Mouse (Mus musculus) intestine, embryonic 14.5 days (tissue): ENCODE results near the gene Atg9a. TPM values are rescaled to one million over a fixed set of nuclear protein-coding genes. Genes with fewer than 3 reads are reported as not detected.
"Not testable (repeated sequence)": the region's sequence is repeated elsewhere in the genome, so short reads cannot be mapped to it uniquely, and the experiment has no call there.

Source experiments
- ATAC-seq: fragments of 200-750 bp; cut with Nextera tagmentation; replicated peaks from 2 replicates; pipeline ENCODE4 v1.8.0; 2017; ENCODE audit warnings: low read depth, moderate number of reproducible peaks, moderate TSS enrichment, moderate library complexity; ENCODE audit not compliant: low FRiP score, low TSS enrichment
- DNase-seq: peaks from one replicate; pipeline ENCODE4 v3.0.0-alpha.2; 2018; ENCODE audit warnings: low spot score
- H3K27ac ChIP-seq: fragments of 300-500 bp; sonication (generic); 2 replicates; pipeline ENCODE4 v1.5.1; 2014; ENCODE audit warnings: low read depth, mild to moderate bottlenecking, control low read depth
- H3K27me3 ChIP-seq: fragments of 300-500 bp; sonication (generic); replicated peaks from 2 replicates; pipeline ENCODE4 v1.6.1; 2014; ENCODE audit warnings: low read length, control low read depth; ENCODE audit not compliant: control insufficient read depth, insufficient read depth
- H3K36me3 ChIP-seq: fragments of 300-500 bp; sonication (generic); 2 replicates; pipeline ENCODE4 v1.6.1; 2014; ENCODE audit warnings: low read length, control low read depth; ENCODE audit not compliant: control insufficient read depth, insufficient read depth
- H3K4me1 ChIP-seq: fragments of 300-500 bp; sonication (generic); replicated peaks from 2 replicates; pipeline ENCODE4 v1.6.1; 2014; ENCODE audit warnings: low read length, control low read depth, mixed read lengths; ENCODE audit not compliant: control insufficient read depth, insufficient read depth
- H3K4me2 ChIP-seq: fragments of 300-500 bp; sonication (generic); 2 replicates; pipeline ENCODE4 v1.6.1; 2014; ENCODE audit warnings: low read length
- H3K4me3 ChIP-seq: fragments of 300-500 bp; sonication (generic); 2 replicates; pipeline ENCODE4 v1.5.1; 2014; ENCODE audit warnings: low read depth, low read length, control low read depth, mixed read lengths
- H3K9ac ChIP-seq: fragments of 300-500 bp; sonication (generic); 2 replicates; pipeline ENCODE4 v1.6.1; 2014; ENCODE audit warnings: mild to moderate bottlenecking, low read length
- H3K9me3 ChIP-seq: fragments of 300-500 bp; sonication (generic); 2 replicates; pipeline ENCODE4 v1.6.1; 2016; ENCODE audit warnings: low read length, control low read depth; ENCODE audit not compliant: control insufficient read depth
- WGBS: fragments of 180-500 bp; shearing (Covaris S2); extraction: QIAGEN DNeasy Blood & Tissue Kit; methylation state at CpG from one replicate; pipeline ENCODE4 v1.1.7; 2014; 5-methylcytosine and 5-hydroxymethylcytosine counted together
- polyA plus RNA-seq: library from polyadenylated mRNA; unstranded; fragments of >200 nt; fragmentation: Nextera tagmentation; extraction: Ambion mirVana; gene quantifications from 2 replicates; pipeline ENCODE4 v1.2.1, GENCODE M21; 2014

Gene Atg9a
- polyA plus RNA-seq, result 24.0 and 26.3 TPM in 2 replicates

- Histone ChIP-seq H3K27me3 (no peaks in the 10 kb centered on the region), H3K9ac (peak within 1 kb of the TSS; percentile 81), H3K27ac (peak within 1 kb of the TSS; percentile 90), H3K4me2 (peak within 1 kb of the TSS; percentile 89), H3K36me3 (peaks cover 35% of the 10 kb centered on the region), H3K4me1 (peaks cover 16% of the 10 kb centered on the region), H3K4me3 (peak within 1 kb of the TSS; percentile 90), H3K9me3 (no peaks in the 10 kb centered on the region)
- peak; percentile 95 for DNase-seq
- ATAC-seq, result peak; percentile 98
- WGBS, result under 1% methylated on average over 56 of the region's 56 CpGs
Measured at GRCm38 (mm10) chr1:75191622-75192402, at the start of gene Atg9a, which contains the start of gene Ankzf1. Gene Atg9a (minus strand): TSS chr1:75192196. Gene Ankzf1 (plus strand): TSS chr1:75192151.

- no peak overlapping the region for H3K9ac ChIP-seq
- WGBS, result 90% methylated on average over 10 of the region's 10 CpGs
Measured at GRCm38 (mm10) chr1:75239591-75239990, 47.6 kb upstream of the Atg9a start.

GRCm38 (mm10) chr1:75236117-75237050, 44.4 kb upstream of the Atg9a start, which contains the start of gene Dnajb2:
Gene Dnajb2 (plus strand): TSS chr1:75236406.
- peak within 1 kb of the TSS; percentile 69 for H3K4me3 ChIP-seq
- peak within 1 kb of the TSS; percentile 64 for H3K27ac ChIP-seq
- WGBS, result under 1% methylated on average over 64 of the region's 64 CpGs
- peak within 1 kb of the TSS; percentile 81 for H3K9ac ChIP-seq
- peak; percentile 93 for ATAC-seq
- H3K36me3 ChIP-seq, result peaks cover 6% of the 10 kb centered on the region; the same call in 1 of the 2 replicates
- H3K4me2 ChIP-seq, result peak within 1 kb of the TSS; percentile 84
- DNase-seq, result peak; percentile 85
- H3K4me1 ChIP-seq, result peaks cover 6% of the 10 kb centered on the region; the same call in 1 of the 2 replicates
- H3K27me3 ChIP-seq, result no peaks in the 10 kb centered on the region
- H3K9me3 ChIP-seq, result no peaks in the 10 kb centered on the region

More at GRCm38 (mm10) chr1:75239591-75239990, 47.6 kb upstream of the Atg9a start:
- peaks cover 6% of the 10 kb centered on the region; the same call in 1 of the 2 replicates for H3K4me1 ChIP-seq
- DNase-seq (no peak), ATAC-seq (no peak)
- peaks cover 25% of the 10 kb centered on the region for H3K36me3 ChIP-seq
- H3K27ac ChIP-seq, result no peak overlapping the region
- no peaks in the 10 kb centered on the region for H3K27me3 ChIP-seq
- no peak overlapping the region for H3K4me2 ChIP-seq
- H3K9me3 ChIP-seq, result no peaks in the 10 kb centered on the region
- no peak overlapping the region for H3K4me3 ChIP-seq

- Histone ChIP-seq H3K27ac (no peak overlapping the region), H3K4me2 (no peak overlapping the region), H3K36me3 (no peaks in the 10 kb centered on the region), H3K27me3 (no peaks in the 10 kb centered on the region), H3K9me3 (no peaks in the 10 kb centered on the region), H3K4me1 (peaks cover 6% of the 10 kb centered on the region; the same call in 1 of the 2 replicates), H3K9ac (no peak overlapping the region), H3K4me3 (no peak overlapping the region)
- ATAC-seq (no peak), DNase-seq (no peak)
- 3% methylated on average over 8 of the region's 8 CpGs for WGBS
Measured at GRCm38 (mm10) chr1:75234606-75235005, 42.6 kb upstream of the Atg9a start.

- DNase-seq, H3K4me1 ChIP-seq, ATAC-seq, H3K36me3 ChIP-seq, H3K4me3 ChIP-seq, H3K4me2 ChIP-seq, H3K9me3 ChIP-seq, H3K9ac ChIP-seq, H3K27me3 ChIP-seq, H3K27ac ChIP-seq: not testable (repeated sequence)
- WGBS, result 73% methylated on average over 4 of the region's 4 CpGs
Measured at GRCm38 (mm10) chr1:75232489-75232888, 40.5 kb upstream of the Atg9a start.

GRCm38 (mm10) chr1:75231664-75232152, 39.7 kb upstream of the Atg9a start, which contains the start of gene A630095N17Rik:
Gene A630095N17Rik (minus strand): TSS chr1:75232102.
- ATAC-seq (no peak), DNase-seq (no peak)
- H3K36me3 ChIP-seq, result no peaks in the 10 kb centered on the region
- WGBS, result 66% methylated on average over 5 of the region's 5 CpGs
- no peaks in the 10 kb centered on the region; the same call in 1 of the 2 replicates for H3K4me1 ChIP-seq
- no peak within 1 kb of the TSS for H3K9ac ChIP-seq
- no peak within 1 kb of the TSS for H3K27ac ChIP-seq
- no peak within 1 kb of the TSS for H3K4me3 ChIP-seq
- H3K9me3 ChIP-seq, result no peaks in the 10 kb centered on the region
- H3K27me3 ChIP-seq, result no peaks in the 10 kb centered on the region
- no peak within 1 kb of the TSS for H3K4me2 ChIP-seq

GRCm38 (mm10) chr1:75231224-75231623, 39.2 kb upstream of the Atg9a start:
- no peak overlapping the region for H3K27ac ChIP-seq

GRCm38 (mm10) chr1:75230335-75230994, 38.5 kb upstream of the Atg9a start:
- DNase-seq, result no peak
- 72% methylated on average over 7 of the region's 7 CpGs for WGBS
- no peak overlapping the region for H3K4me2 ChIP-seq
- H3K36me3 ChIP-seq, result no peaks in the 10 kb centered on the region
- H3K27me3 ChIP-seq, result no peaks in the 10 kb centered on the region
- no peak overlapping the region for H3K27ac ChIP-seq
- ATAC-seq, result no peak
- H3K9me3 ChIP-seq, result no peaks in the 10 kb centered on the region
- H3K9ac ChIP-seq, result no peak overlapping the region
- H3K4me1 ChIP-seq, result no peaks in the 10 kb centered on the region
- no peak overlapping the region for H3K4me3 ChIP-seq

More at GRCm38 (mm10) chr1:75231224-75231623, 39.2 kb upstream of the Atg9a start:
- H3K27me3 ChIP-seq, result no peaks in the 10 kb centered on the region
- DNase-seq (no peak), ATAC-seq (no peak)
- no peak overlapping the region for H3K4me2 ChIP-seq
- 76% methylated on average over 4 of the region's 4 CpGs for WGBS
- no peak overlapping the region for H3K9ac ChIP-seq
- H3K4me3 ChIP-seq, result no peak overlapping the region
- H3K36me3 ChIP-seq, result no peaks in the 10 kb centered on the region
- no peaks in the 10 kb centered on the region; the same call in 1 of the 2 replicates for H3K4me1 ChIP-seq
- no peaks in the 10 kb centered on the region for H3K9me3 ChIP-seq
